Mouse (Mus musculus) spleen, adult 2 months (tissue): ENCODE measurements around the gene Gab2.

Experiments used
- CTCF ChIP-seq: fragments of 200-500 bp; IDR thresholded peaks from 2 replicates; pipeline ENCODE4 v1.5.1; 2011; ENCODE audit warnings: mild to moderate bottlenecking, inconsistent platforms; ENCODE audit not compliant: insufficient read depth, insufficient read length, insufficient replicate concordance; ENCODE audit errors: extremely low read depth
- POLR2A ChIP-seq: fragments of 200-500 bp; IDR thresholded peaks from 2 replicates; pipeline ENCODE4 v1.6.1; 2011; ENCODE audit warnings: low read depth, low read length, inconsistent platforms

GRCm38 (mm10) chr7:97336678-97337077, 255.3 kb downstream of the Gab2 start:
- TF ChIP-seq POLR2A (no peak), CTCF (no peak)
